Mouse (Mus musculus) left cerebral cortex, postnatal 10 days (tissue): ENCODE data around the gene Fli1. TPM values are rescaled to one million over a fixed set of nuclear protein-coding genes. Genes with fewer than 3 reads are reported as not detected.
A peak's percentile ranks its signal among the peaks of the same experiment; 100 is the strongest.

Experiments
- DNase-seq, 2 experiments: peaks; one replicate each; pipeline ENCODE4 v3.0.0; 2021 to 2022; ENCODE audit warnings: low spot score in 2 of 2, mixed read lengths in 1 of 2; ENCODE audit errors: extremely low spot score in 1 of 2
- intact Hi-C: fragments of 180-260 bp; cut with DNase I; formaldehyde crosslinking; loops from one replicate; pipeline ENCODE4 v1.15.1; 2025
- total RNA-seq, 2 experiments: library from RNA; stranded (reverse); gene quantifications; 2 replicates each; pipeline ENCODE4 v1.2.3; 2021

Gene Fli1
- total RNA-seq, 2 experiments from 2014 or later = 8.6 to 12.0 TPM

- intact Hi-C loops = no loop called here
- DNase-seq = no peak
Observed at GRCm38 (mm10) chr9:32559454-32559853, 16.8 kb upstream of the Fli1 start.

DNA sequence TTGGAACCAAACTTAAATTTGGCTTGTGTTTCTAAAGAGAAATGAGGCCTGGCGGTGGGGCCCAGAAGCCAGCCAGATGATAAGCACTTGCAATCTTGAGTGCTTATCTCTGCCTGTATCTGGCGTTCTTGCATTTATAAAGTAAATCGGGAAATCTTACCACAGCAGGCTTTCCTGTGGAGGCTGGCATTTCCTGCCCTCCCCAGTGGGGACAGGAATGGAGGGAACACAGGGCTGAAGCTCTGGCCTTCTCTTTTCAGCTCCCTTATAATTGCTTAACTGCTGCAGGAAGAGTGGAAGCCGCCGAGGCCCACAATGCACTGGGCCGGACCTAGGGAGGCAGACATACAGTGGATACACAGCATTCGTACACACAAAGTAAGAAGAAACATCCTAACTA is 13.7 kb upstream of the Fli1 start:
- intact Hi-C loops = no loop called here
- no peak for DNase-seq

DNA sequence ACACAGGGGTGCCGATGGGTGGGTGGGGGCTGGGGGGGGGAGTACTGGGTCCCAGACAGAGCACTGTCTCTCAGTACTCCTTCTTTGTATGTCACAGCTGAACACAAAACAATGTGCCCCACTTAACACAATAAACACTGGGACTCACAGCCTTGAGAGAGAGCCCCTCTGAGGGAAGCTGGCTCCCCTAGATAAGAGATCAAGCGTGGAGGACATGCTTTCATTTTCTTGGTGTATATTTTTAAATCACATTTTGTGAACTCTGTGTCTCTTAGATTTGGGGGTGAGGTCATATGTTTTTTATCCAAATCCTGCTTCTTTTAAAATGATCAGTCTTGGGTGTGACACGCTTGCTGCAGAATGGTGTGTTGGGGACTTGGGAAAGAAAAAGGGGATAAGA is 12.6 kb upstream of the Fli1 start:
- intact Hi-C loops = no loop called here
- DNase-seq = no peak

- no peak for DNase-seq
- intact Hi-C loops = no loop called here
Observed at GRCm38 (mm10) chr9:32550541-32550940, 7.9 kb upstream of the Fli1 start.

GRCm38 (mm10) chr9:32549462-32550384 is 7.1 kb upstream of the Fli1 start:
- intact Hi-C loops = no loop called here
- no peak for DNase-seq

- DNase-seq = no peak
- intact Hi-C loops = no loop called here
Observed at GRCm38 (mm10) chr9:32546731-32547130, 4.1 kb upstream of the Fli1 start.

- peak in 1 of 2 experiments; percentile 70 for DNase-seq
- intact Hi-C loops = no loop called here
Observed at GRCm38 (mm10) chr9:32544731-32545661, 2.3 kb upstream of the Fli1 start.

DNA sequence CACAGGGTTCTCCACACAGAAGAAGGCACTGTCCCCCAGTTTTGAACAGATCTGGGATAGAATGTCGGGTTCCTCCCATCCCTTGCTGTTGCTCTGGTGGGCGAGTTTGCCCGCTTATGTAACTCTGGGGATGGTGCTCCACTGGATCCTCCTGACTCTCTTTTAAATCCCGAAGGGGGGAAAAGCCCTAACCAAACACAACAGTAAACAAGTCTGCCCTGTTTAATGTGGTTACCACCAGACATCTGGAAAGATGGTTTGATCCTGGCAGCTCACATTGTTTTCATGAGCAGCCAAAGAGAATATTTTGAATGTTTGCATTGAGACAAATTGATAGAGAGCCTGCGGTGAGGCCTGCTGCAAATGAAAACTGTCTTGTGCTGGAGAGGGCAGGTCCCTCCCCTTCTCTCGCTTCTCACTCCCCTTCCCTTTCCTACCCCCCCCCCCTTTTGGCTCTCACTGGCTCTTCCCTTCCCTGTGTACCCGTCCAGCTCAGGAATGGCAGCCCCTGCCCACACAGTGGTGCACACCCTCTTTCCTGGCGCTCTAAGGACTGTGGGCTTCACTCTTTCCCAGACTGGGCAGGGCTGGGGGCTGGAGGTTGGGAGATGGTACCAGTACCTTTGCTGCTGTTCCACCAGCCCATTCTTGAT is 1.4 kb upstream of the Fli1 start:
- no peak for DNase-seq
- intact Hi-C loops = no loop called here

DNA sequence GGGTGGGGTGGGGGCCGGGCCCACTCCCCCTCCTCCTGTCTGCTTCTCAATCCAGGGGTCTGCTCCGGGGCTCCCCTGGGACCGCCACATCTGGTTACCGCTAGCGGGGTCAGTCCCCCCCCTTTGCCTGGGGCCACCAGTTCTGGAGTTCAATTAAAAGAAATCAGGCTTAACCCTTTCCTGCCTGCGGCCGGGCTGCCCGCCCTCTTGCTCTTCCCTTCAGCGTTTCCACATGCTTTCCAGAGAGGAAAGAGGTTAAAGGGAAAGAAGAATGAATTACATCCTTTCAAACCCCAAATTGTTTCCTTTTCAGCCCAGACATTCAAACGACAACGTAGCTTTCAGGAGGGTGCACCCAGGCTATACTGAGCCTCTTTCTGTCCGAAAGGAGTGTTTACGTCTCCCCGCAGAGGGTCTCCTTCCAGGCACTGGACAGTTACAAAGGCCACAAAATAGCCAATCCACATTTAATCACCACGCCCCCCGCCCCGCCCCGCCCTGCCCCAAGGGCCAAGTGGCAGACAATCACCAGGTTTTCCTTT is 450 bp upstream of the Fli1 start:
- intact Hi-C loops = no loop called here
- no peak for DNase-seq

GRCm38 (mm10) chr9:32541223-32541901 is 1.3 kb downstream of the Fli1 start:
- intact Hi-C loops = no loop called here
- peak in 1 of 2 experiments; percentile 74 for DNase-seq

- DNase-seq = peak in 1 of 2 experiments; percentile 46
- intact Hi-C loops = no loop called here
Observed at GRCm38 (mm10) chr9:32540406-32541222, 2.0 kb downstream of the Fli1 start.

GRCm38 (mm10) chr9:32540061-32540405 is 2.6 kb downstream of the Fli1 start:
- no peak for DNase-seq
- intact Hi-C loops = no loop called here

DNA sequence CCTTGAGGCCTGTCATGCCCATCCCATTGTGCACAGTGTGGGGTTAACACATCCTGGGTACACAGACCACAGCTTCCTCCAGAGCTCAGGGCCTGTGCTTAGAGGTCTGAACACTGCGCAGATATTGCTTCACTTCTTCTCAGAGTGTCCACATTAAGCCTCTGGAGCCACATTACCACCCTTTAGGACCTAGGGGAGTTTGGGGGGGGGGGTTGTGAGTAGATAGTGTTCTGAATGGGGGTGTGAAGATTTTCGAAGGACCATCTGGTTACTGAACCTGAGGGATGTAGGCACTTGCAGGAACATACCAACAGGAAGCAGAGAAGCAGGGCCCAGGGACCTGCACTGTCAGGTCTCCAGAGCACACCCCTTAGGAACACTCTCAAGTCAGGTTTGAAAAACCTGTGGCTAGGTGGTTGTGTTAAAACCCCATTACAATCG is 3.3 kb downstream of the Fli1 start:
- intact Hi-C loops = no loop called here

DNA sequence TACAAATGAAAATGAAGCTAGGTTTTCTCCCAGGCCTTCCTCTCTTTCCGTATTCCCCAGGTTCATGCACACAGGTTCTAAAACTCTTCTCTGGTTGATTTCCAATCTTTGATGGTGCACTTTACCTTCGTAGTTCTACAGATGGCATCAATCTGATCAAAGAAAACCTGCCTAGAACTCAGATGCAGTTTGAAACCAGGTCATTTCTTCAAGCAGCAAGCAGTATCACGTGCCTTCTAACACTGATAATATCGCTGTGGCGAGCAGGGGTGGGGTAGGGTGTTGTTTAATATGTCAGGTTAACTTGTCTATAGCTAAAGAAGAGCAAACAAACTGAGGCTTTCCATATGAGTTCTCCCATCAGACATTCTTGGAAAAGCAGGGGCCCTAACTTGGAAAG is 4.5 kb downstream of the Fli1 start:
- intact Hi-C loops = no loop called here
- DNase-seq = no peak

More for the DNA sequence above, 3.3 kb downstream of the Fli1 start:
- no peak for DNase-seq

DNA sequence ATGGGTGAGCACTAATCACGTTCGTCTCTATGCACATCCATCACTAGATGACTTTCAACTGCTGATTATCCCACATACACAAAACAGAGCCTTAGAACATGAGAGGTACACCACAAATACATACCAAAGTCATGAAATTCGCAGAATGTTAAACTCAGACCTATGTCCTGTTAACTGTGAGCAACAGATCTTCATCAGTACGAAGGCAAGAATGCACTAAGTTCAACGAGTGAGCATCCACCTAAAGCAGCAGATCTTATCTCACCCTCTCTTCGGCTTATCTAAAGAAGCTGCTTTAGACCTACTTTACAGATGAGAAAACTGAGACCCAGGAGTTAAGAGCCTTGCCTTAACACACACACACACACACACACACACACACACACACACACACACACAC is 5.0 kb downstream of the Fli1 start:
- DNase-seq = no peak
- intact Hi-C loops = no loop called here

GRCm38 (mm10) chr9:32535201-32535955 is 7.3 kb downstream of the Fli1 start:
- intact Hi-C loops = no loop called here
- no peak for DNase-seq

- intact Hi-C loops = no loop called here
- DNase-seq = no peak
Observed at GRCm38 (mm10) chr9:32534025-32534615, 8.5 kb downstream of the Fli1 start.
